Mouse (Mus musculus) ES-Bruce4 (cell line): ENCODE results near the gene Gsk3b.

ENCODE experiments used
- CTCF ChIP-seq: IDR thresholded peaks from one replicate; pipeline ENCODE4 v1.8.1; 2011; ENCODE audit warnings: low read depth, low read length
- EP300 ChIP-seq: IDR thresholded peaks from 2 replicates; pipeline ENCODE4 v1.6.1; 2011; ENCODE audit warnings: low read depth, low read length; ENCODE audit not compliant: insufficient read depth
- POLR2A ChIP-seq: IDR thresholded peaks from one replicate; pipeline ENCODE4 v1.8.1; 2011; ENCODE audit warnings: low read length; ENCODE audit not compliant: insufficient read depth

GRCm38 (mm10) chr16:38168971-38169370 lies 80.2 kb downstream of the Gsk3b start:
- TF ChIP-seq POLR2A (no peak), CTCF (no peak), EP300 (0 out of 2 replicates have a peak, but pooled peaks have one; percentile 6)
